12 mouse cellular contexts compared by ENCODE assay signal in genomic region chr11:46072466-46073060, GRCm38 (mm10). TPM values are rescaled to one million over a fixed set of nuclear protein-coding genes. Genes with fewer than 3 reads are reported as not detected.
DNase-seq lines count a peak whose midpoint lies in the region; ATAC-seq and TF ChIP-seq lines count a peak whose summit lies in the region.
"Had no signal": no experiment of that assay in that cellular context is flagged by ENCODE, and none has a peak within 500 bp of the region (broad histone marks: within the 10 kb centered on the region; RNA-seq: fewer than 3 reads in every experiment).

No protein-coding gene starts in this region.

- peak overlapping the region; percentile 41; the same call in 1 of the 2 replicates for H3K27ac ChIP-seq in heart, embryonic 11.5 days (ENCODE audit: low read depth, low read length)
- H3K27ac ChIP-seq in lung, embryonic 14.5 days (ENCODE audit: low read depth): peak overlapping the region; percentile 44; the same call in 1 of the 2 replicates
- H3K27ac ChIP-seq in embryonic facial prominence, embryonic 12.5 days: peak overlapping the region; percentile 78; the same call in 1 of the 2 replicates
- peak overlapping the region; percentile 75; the same call in 1 of the 2 replicates for H3K27ac ChIP-seq in limb, embryonic 13.5 days

- TF ChIP-seq CTCF in lung, embryonic 14.5 days (IDR thresholded peaks at IDR 0.05; ENCODE audit: low read depth): no peak
- TF ChIP-seq CTCF in lung, adult 2 months (IDR thresholded peaks at IDR 0.05; ENCODE audit: insufficient read depth, low read length): no peak

- H3K9ac ChIP-seq in heart, embryonic 11.5 days (ENCODE audit: low read depth, low read length): peak overlapping the region; percentile 28; the same call in 1 of the 2 replicates
- no peak overlapping the region for H3K9ac ChIP-seq in lung, embryonic 14.5 days
- H3K9ac ChIP-seq in embryonic facial prominence, embryonic 12.5 days: no peak overlapping the region
- no peak overlapping the region for H3K9ac ChIP-seq in limb, embryonic 13.5 days

- H3K27me3 ChIP-seq in heart, embryonic 11.5 days (ENCODE audit: control insufficient read depth, insufficient read depth, low read length): no peaks in the 10 kb centered on the region
- no peaks in the 10 kb centered on the region for H3K27me3 ChIP-seq in lung, embryonic 14.5 days (ENCODE audit: insufficient read depth, low read length)
- no peaks in the 10 kb centered on the region for H3K27me3 ChIP-seq in embryonic facial prominence, embryonic 12.5 days
- H3K27me3 ChIP-seq in limb, embryonic 13.5 days: no peaks in the 10 kb centered on the region

- WGBS in heart, embryonic 11.5 days (ENCODE audit: insufficient replicate concordance): 65% methylated on average over 8 of the region's 8 CpGs
- 66% methylated on average over 8 of the region's 8 CpGs for WGBS in lung, embryonic 14.5 days
- WGBS in lung, adult 2 months: 51% methylated on average over 8 of the region's 8 CpGs
- WGBS in embryonic facial prominence, embryonic 12.5 days: 48% methylated on average over 8 of the region's 8 CpGs
- WGBS in limb, embryonic 13.5 days: 58% methylated on average over 8 of the region's 8 CpGs

- no peaks in the 10 kb centered on the region for H3K9me3 ChIP-seq in heart, embryonic 11.5 days (replicated peaks; ENCODE audit: control insufficient read depth, low read length)
- H3K9me3 ChIP-seq in lung, embryonic 14.5 days (ENCODE audit: low read depth, low read length): no peaks in the 10 kb centered on the region
- 0 out of 2 replicates have a peak, but pooled peaks cover 6% of the 10 kb centered on the region for H3K9me3 ChIP-seq in embryonic facial prominence, embryonic 12.5 days
- H3K9me3 ChIP-seq in limb, embryonic 13.5 days: peaks cover 5% of the 10 kb centered on the region

- peaks cover 50% of the 10 kb centered on the region for H3K4me1 ChIP-seq in heart, embryonic 11.5 days (ENCODE audit: control insufficient read depth, insufficient read depth, low read length)
- H3K4me1 ChIP-seq in lung, embryonic 14.5 days (ENCODE audit: insufficient read depth): peaks cover 27% of the 10 kb centered on the region
- H3K4me1 ChIP-seq in lung, adult 2 months (ENCODE audit: control insufficient read depth, insufficient read depth, low read length): peaks cover 33% of the 10 kb centered on the region
- peaks cover 46% of the 10 kb centered on the region for H3K4me1 ChIP-seq in embryonic facial prominence, embryonic 12.5 days
- H3K4me1 ChIP-seq in limb, embryonic 13.5 days: peaks cover 59% of the 10 kb centered on the region

- DNase-seq in heart, postnatal 36 days: no peak
- DNase-seq in lung, embryonic 14.5 days: no peak
- DNase-seq in lung, adult 2 months: no peak
- no peak for DNase-seq in thymus, adult 18-20 months
- no peak for DNase-seq in T-cell, adult 2 months (ENCODE audit: low spot score)
- DNase-seq: adrenal gland, adult 2 months; kidney, adult 11 months; right cerebral cortex, adult 18-20 months had no signal

- ATAC-seq in heart, embryonic 11.5 days (replicated peaks; ENCODE audit: insufficient number of reproducible peaks, low FRiP score, low TSS enrichment): no peak
- ATAC-seq in lung, embryonic 14.5 days (ENCODE audit: insufficient read depth): no peak
- no peak for ATAC-seq in embryonic facial prominence, embryonic 12.5 days (ENCODE audit: insufficient number of reproducible peaks, insufficient read depth, low FRiP score, low TSS enrichment)
- ATAC-seq in limb, embryonic 13.5 days (ENCODE audit: low FRiP score, low read depth): no peak
- ATAC-seq: midbrain, embryonic 16.5 days had no signal

- TF ChIP-seq POLR2A in lung, adult 2 months (IDR thresholded peaks at IDR 0.05; ENCODE audit: borderline replicate concordance, extremely low read depth, low read depth, low read length): no peak

- H3K4me2 ChIP-seq in heart, embryonic 11.5 days: no peak overlapping the region
- no peak overlapping the region for H3K4me2 ChIP-seq in lung, embryonic 14.5 days
- no peak overlapping the region for H3K4me2 ChIP-seq in embryonic facial prominence, embryonic 12.5 days (replicated peaks)
- H3K4me2 ChIP-seq in limb, embryonic 13.5 days (replicated peaks): no peak overlapping the region

- intact Hi-C loops in heart, postnatal 36 days (cut with DNase I): no loop called here

- no peak overlapping the region for H3K4me3 ChIP-seq in heart, embryonic 11.5 days (ENCODE audit: low read depth, low read length)
- no peak overlapping the region for H3K4me3 ChIP-seq in lung, embryonic 14.5 days (ENCODE audit: low read depth, low read length)
- H3K4me3 ChIP-seq in lung, adult 2 months (replicated peaks; ENCODE audit: extremely low read depth, low read depth, low read length): no peak overlapping the region
- H3K4me3 ChIP-seq in embryonic facial prominence, embryonic 12.5 days: no peak overlapping the region
- H3K4me3 ChIP-seq in limb, embryonic 13.5 days: no peak overlapping the region

- H3K36me3 ChIP-seq in heart, embryonic 11.5 days (ENCODE audit: control insufficient read depth, insufficient read depth, low read length): peaks cover 17% of the 10 kb centered on the region
- peaks cover 43% of the 10 kb centered on the region for H3K36me3 ChIP-seq in lung, embryonic 14.5 days (ENCODE audit: insufficient read depth)
- H3K36me3 ChIP-seq in embryonic facial prominence, embryonic 12.5 days: peaks cover 9% of the 10 kb centered on the region
- peaks cover 18% of the 10 kb centered on the region for H3K36me3 ChIP-seq in limb, embryonic 13.5 days

RNA-seq across cellular contexts. Expression of gene Adam19, which starts 16.8 kb away (rescaled TPM):
- polyA plus RNA-seq in heart, embryonic 11.5 days (2014; fragmentation: Nextera tagmentation; extraction: Ambion mirVana): 24.4 and 31.7 TPM in 2 replicates
- 10 to 100 TPM; 21.2 to 49.2 TPM for total RNA-seq in heart, postnatal 36 days (2021)
- polyA plus RNA-seq in lung, embryonic 14.5 days (2014; fragmentation: Nextera tagmentation; extraction: Ambion mirVana): 25.4 and 27.0 TPM in 2 replicates
- 24.3 and 29.4 TPM in 2 replicates for polyA plus RNA-seq in lung, adult 2 months (2012; rRNA removed)
- 18.5 and 18.9 TPM in 2 replicates for polyA plus RNA-seq in embryonic facial prominence, embryonic 12.5 days (2016; fragmentation: Nextera tagmentation; extraction: Ambion mirVana)
- 15.6 and 16.4 TPM in 2 replicates for polyA plus RNA-seq in limb, embryonic 13.5 days (2015; fragmentation: Nextera tagmentation; extraction: Ambion mirVana)

RNA-seq across cellular contexts. Expression of gene Gm12166, which starts 20.4 kb away (rescaled TPM):
- polyA plus RNA-seq in heart, embryonic 11.5 days (2014; fragmentation: Nextera tagmentation; extraction: Ambion mirVana): 2.4 and 9.0 TPM in 2 replicates
- total RNA-seq in heart, postnatal 36 days (2021): 1 to 10 TPM; 1.3 to 1.9 TPM
- 4.9 and 6.1 TPM in 2 replicates for polyA plus RNA-seq in lung, embryonic 14.5 days (2014; fragmentation: Nextera tagmentation; extraction: Ambion mirVana)
- 16.8 and 19.8 TPM in 2 replicates for polyA plus RNA-seq in lung, adult 2 months (2012; rRNA removed)
- polyA plus RNA-seq in embryonic facial prominence, embryonic 12.5 days (2016; fragmentation: Nextera tagmentation; extraction: Ambion mirVana): 4.1 and 4.2 TPM in 2 replicates
- polyA plus RNA-seq in limb, embryonic 13.5 days (2015; fragmentation: Nextera tagmentation; extraction: Ambion mirVana): 2.4 and 5.4 TPM in 2 replicates
